Mouse (Mus musculus): ENCODE data around the gene Gm26661.

Gm26661 gene

GRCm38 (mm10) chr14:7791532-7792159 lies at the start of gene Gm26661:
Gene Gm26661 (plus strand): TSS chr14:7791587.
- DNase-seq (ENCODE audit: low spot score in 2 of 2), result peak; percentile 30 to 32

GRCm38 (mm10) chr14:7748944-7749763 lies 42.2 kb upstream of the Gm26661 start:
- DNase-seq (ENCODE audit: low spot score in 2 of 2), result peak; percentile 42 to 56

GRCm38 (mm10) chr14:7749764-7750089 lies 41.7 kb upstream of the Gm26661 start:
- no peak for DNase-seq (ENCODE audit: low spot score in 2 of 2)

- peak; percentile 71 for DNase-seq (ENCODE audit: low spot score in 2 of 2)
Observed at GRCm38 (mm10) chr14:7765569-7766314, 25.6 kb upstream of the Gm26661 start.

- DNase-seq (ENCODE audit: low spot score in 2 of 2), result peak; percentile 31 to 56
Observed at GRCm38 (mm10) chr14:7773714-7774389, 17.5 kb upstream of the Gm26661 start.

- DNase-seq (ENCODE audit: low spot score in 2 of 2), result no peak
Observed at GRCm38 (mm10) chr14:7786073-7786472, 5.3 kb upstream of the Gm26661 start.

- DNase-seq (ENCODE audit: low spot score in 2 of 2), result peak in 1 of 2 experiments; percentile 23
Observed at GRCm38 (mm10) chr14:7789266-7790030, 1.9 kb upstream of the Gm26661 start.

GRCm38 (mm10) chr14:7791061-7791531 lies 291 bp upstream of the Gm26661 start:
- no peak for DNase-seq (ENCODE audit: low spot score in 2 of 2)

GRCm38 (mm10) chr14:7795961-7796360 lies 4.6 kb downstream of the Gm26661 start:
- DNase-seq (ENCODE audit: low spot score in 2 of 2), result no peak

GRCm38 (mm10) chr14:7800611-7801010 lies 9.2 kb downstream of the Gm26661 start:
- DNase-seq (ENCODE audit: low spot score in 2 of 2), result no peak

- DNase-seq (ENCODE audit: low spot score in 2 of 2), result peak in 1 of 2 experiments; percentile 63
Observed at GRCm38 (mm10) chr14:7801831-7802230, 10.4 kb downstream of the Gm26661 start.

- no peak for DNase-seq (ENCODE audit: low spot score in 2 of 2)
Observed at GRCm38 (mm10) chr14:7803874-7804557, 12.6 kb downstream of the Gm26661 start.

GRCm38 (mm10) chr14:7804558-7804905 lies 13.1 kb downstream of the Gm26661 start:
- no peak for DNase-seq (ENCODE audit: low spot score in 2 of 2)

- no peak for DNase-seq (ENCODE audit: low spot score in 2 of 2)
Observed at GRCm38 (mm10) chr14:7807711-7808110, 16.3 kb downstream of the Gm26661 start.

- no peak for DNase-seq (ENCODE audit: low spot score in 2 of 2)
Observed at GRCm38 (mm10) chr14:7808501-7808981, 17.2 kb downstream of the Gm26661 start.

- no peak for DNase-seq (ENCODE audit: low spot score in 2 of 2)
Observed at GRCm38 (mm10) chr14:7809043-7809955, 17.9 kb downstream of the Gm26661 start.

- DNase-seq (ENCODE audit: low spot score in 2 of 2), result peak; percentile 97 to 98
Observed at GRCm38 (mm10) chr14:7817770-7818462, 26.5 kb downstream of the Gm26661 start, which contains the start of gene Flnb. Gene Flnb (plus strand): TSS chr14:7817957.

- DNase-seq (ENCODE audit: low spot score in 2 of 2), result peak; percentile 20 to 32
Observed at GRCm38 (mm10) chr14:7818463-7819121, 27.2 kb downstream of the Gm26661 start.

Measured in frontal cortex, postnatal 36 days (tissue).